Mouse (Mus musculus) natural killer cell, adult 2 months (primary cell): ENCODE data around the gene Cog3.

Experiments
- DNase-seq, 2 experiments: peaks; one replicate each; pipeline ENCODE4 v3.0.0; 2022; ENCODE audit warnings: low spot score in 2 of 2

The Cog3 gene

DNA sequence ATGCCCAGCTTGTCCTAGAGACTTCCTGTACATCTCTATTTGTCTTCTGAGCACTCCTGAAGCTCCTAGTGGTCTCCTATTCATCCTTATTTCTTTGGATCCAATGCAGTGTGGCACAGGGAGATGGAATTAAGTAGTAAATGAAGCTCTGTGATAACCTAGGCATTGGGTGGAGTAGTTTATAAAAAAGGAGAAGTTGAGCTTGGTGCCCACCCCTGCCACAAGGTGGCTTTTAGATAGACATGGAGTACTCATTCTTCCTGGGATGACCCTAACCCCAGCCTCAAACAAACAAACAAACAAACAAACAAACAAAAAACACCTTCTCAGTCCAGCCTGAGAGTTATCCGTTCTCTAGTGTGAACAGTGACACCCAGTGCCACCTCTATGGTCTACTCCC, 56.4 kb downstream of the Cog3 start:
- no peak for DNase-seq

DNA sequence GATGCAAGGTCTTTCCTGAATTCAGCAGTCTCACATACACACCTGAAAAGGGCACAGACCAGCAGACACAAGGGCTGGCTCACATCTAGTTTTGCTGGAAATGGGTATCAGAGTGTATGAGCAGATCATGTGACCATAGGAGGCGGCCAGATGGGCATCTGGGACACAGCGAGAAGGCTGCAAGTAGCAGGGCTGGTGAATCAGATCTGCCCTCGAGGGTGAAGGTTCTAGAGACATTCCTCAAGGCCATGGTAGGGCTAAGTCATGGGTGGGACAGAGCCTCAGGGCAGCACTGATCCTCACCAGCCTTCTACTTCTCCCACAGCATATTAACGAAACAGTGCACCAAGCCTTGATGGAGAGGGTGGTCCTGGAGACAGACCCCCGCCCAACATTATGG, 58.2 kb downstream of the Cog3 start:
- DNase-seq = no peak

DNA sequence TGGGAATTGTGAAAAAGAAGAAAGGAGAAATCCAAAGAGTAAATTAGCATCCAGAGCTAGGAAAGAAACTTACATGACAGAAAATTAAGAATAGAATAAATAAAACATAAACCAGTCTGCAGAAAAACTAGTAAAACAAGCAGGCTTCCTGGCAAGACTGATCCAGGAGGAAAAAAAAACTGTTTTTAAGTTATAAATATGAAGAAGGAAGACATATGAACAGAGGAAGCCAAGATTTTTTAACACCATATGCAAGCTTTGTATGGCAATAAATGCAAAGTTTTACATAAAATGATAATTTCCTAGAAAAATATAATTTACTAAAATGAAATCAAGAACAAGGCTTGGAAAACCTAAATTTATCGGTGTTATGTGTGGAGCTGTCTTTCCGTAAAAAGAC, 63.9 kb downstream of the Cog3 start:
- no peak for DNase-seq

DNA sequence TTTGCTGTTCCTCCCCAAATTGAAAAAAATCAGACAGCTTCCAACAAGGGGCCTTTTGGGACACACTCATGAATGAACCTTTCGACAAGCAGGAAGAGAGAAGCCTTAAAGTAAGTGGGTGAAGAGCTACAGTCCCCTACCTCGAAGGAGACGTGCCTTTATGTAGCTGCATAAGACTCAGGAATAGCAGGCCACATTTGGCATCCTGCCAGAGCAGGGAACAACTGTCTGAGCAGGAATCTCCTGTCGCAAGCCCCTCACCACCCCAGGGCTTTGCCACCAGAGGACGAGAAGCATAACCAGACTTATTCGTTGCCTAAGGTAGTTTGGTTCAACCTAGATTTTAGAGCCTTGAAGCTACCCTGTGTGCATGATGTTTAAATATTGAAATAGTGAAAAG, 78.0 kb downstream of the Cog3 start:
- no peak for DNase-seq

DNA sequence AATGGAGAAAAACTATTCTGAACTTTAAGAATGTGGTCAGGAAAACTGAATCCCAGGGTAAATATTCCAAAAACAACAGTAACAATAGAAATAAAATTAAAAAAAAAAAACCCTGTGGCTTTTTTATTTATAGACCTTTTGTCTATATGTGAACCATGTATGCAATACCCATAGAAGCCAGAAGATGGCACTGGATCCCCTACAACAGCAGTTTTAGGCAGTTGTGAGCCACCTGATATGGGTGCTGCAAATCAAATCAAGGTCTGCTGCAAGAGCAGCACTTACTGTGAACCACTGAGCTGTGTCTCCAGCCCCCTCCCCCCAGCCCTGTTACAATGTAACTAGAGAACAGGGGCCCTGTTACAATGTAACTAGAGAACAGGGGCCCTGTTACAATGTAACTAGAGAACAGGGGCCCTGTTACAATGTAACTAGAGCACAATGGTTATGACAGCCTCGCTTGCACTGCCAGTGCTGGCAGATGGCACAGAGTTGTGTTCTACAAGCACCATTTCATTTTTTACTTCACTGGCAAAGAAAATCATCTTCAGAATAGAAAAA, 85.2 kb downstream of the Cog3 start:
- DNase-seq = no peak

DNA sequence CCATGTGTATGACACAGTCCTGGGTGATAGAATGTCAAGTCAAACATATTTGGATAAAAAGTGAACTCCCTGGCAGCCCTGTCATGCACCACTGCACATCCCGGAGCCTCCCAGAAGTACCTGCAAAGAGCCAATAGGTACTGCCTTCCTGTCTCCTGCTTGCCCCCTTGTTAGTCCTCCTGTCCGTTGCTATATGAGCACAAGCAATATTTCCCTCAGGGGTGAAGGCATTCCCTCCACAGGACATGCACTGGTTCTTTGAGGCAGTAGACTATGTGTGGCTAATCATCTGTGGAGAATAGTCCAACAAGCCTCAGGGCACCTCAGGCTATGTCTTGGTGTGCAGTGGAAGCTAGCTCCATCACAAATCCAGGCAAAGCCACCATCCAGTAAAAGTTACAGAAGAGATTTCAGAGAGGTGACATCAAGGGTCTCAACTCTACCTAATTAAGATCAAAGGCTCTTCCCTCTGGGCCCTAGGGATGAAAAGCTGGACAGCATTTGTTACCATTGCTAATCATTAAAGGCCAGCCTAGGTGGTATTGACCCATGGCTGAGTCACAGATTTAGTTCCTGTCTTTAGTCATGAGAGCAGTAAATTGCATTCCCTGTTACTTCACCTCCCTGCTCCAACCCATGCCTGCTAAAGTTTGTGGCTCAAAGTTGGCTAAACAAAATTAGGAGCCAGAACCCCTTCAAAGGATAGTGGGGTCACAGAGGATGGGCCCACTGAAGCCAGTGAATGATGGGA, 88.7 kb downstream of the Cog3 start:
- no peak for DNase-seq

DNA sequence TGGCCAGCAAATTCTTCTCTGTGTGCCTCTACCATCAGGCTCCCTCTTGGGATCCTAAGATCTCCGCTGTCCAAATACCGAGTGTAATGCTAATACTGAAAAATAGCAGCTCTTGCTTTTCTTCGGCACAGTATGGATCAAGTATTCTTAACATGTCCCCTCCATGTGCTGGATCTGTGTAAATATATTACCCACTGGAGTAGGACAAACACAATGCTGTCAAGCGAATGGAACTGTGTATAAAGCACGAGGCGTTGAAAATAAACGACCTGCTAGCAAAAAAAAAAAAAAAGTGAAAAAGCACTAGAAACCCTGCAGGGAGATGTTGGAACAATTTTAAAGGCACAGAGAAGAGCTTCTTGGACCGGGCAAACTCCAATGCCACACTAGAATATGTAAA, 92.8 kb downstream of the Cog3 start:
- DNase-seq = no peak

DNA sequence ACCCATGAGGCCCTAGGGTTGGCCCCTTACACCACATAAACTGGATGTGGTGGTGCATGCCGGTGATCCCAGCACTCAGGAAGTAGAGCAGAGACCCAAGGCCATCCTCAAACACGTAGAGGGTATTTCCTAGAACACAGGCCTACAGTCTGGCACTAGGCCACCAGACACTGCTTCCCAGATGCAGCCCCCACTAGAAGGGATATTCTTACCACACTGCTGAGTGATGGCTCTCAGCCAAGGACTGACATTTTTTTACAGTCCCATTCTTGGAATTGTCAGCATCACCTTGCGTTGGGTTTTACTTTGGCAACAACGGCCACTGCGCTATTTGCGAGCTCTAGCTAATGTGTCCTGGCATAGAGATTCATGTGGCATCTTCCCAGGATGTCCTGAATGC, 93.4 kb downstream of the Cog3 start:
- DNase-seq = no peak
